27 mouse cellular contexts compared by ENCODE assay signal in genomic region chr8:93211091-93211490, GRCm38 (mm10). TPM values are rescaled to one million over a fixed set of nuclear protein-coding genes. Genes with fewer than 3 reads are reported as not detected.
A peak's percentile ranks its signal among the peaks of the same experiment; 100 is the strongest.
DNase-seq lines count a peak whose midpoint lies in the region; ATAC-seq and TF ChIP-seq lines count a peak whose summit lies in the region.
"Had no signal": no experiment of that assay in that cellular context is flagged by ENCODE, and none has a peak within 500 bp of the region (broad histone marks: within the 10 kb centered on the region; RNA-seq: fewer than 3 reads in every experiment).

No protein-coding gene starts in this region.

- no peak for TF ChIP-seq POLR2A in kidney, adult 2 months (IDR thresholded peaks at IDR 0.05; ENCODE audit: low read depth, low read length)

- no peaks in the 10 kb centered on the region for H3K27me3 ChIP-seq in kidney, adult 2 months (replicated peaks; ENCODE audit: control insufficient read depth, insufficient read depth, low read length)
- no peaks in the 10 kb centered on the region for H3K27me3 ChIP-seq in kidney, embryonic 16.5 days (ENCODE audit: insufficient read depth, low read length)
- H3K27me3 ChIP-seq: CH12.LX; embryonic facial prominence, embryonic 12.5 days; embryonic facial prominence, embryonic 15.5 days; hindbrain, embryonic 12.5 days; hindbrain, embryonic 15.5 days had no signal

- H3K4me3 ChIP-seq in kidney, adult 2 months (ENCODE audit: insufficient read depth, low read depth, low read length), result no peak overlapping the region
- H3K4me3 ChIP-seq in kidney, embryonic 16.5 days (ENCODE audit: low read length), result no peak overlapping the region
- H3K4me3 ChIP-seq: embryonic facial prominence, embryonic 12.5 days; embryonic facial prominence, embryonic 15.5 days; hindbrain, embryonic 12.5 days; hindbrain, embryonic 15.5 days had no signal

- no peak overlapping the region for H3K9ac ChIP-seq in kidney, embryonic 16.5 days (replicated peaks; ENCODE audit: low read length)
- H3K9ac ChIP-seq: embryonic facial prominence, embryonic 12.5 days; embryonic facial prominence, embryonic 15.5 days; forebrain, postnatal 0 days; hindbrain, embryonic 12.5 days; hindbrain, embryonic 15.5 days had no signal

- H3K4me1 ChIP-seq in kidney, adult 2 months (ENCODE audit: control insufficient read depth, insufficient read depth, low read length), result no peaks in the 10 kb centered on the region
- no peaks in the 10 kb centered on the region for H3K4me1 ChIP-seq in kidney, embryonic 16.5 days (ENCODE audit: insufficient read depth, low read length)
- H3K4me1 ChIP-seq: embryonic facial prominence, embryonic 12.5 days; embryonic facial prominence, embryonic 15.5 days; hindbrain, embryonic 12.5 days; hindbrain, embryonic 15.5 days had no signal

- no peaks in the 10 kb centered on the region for H3K9me3 ChIP-seq in kidney, embryonic 16.5 days (ENCODE audit: low read length)
- H3K9me3 ChIP-seq: embryonic facial prominence, embryonic 12.5 days; embryonic facial prominence, embryonic 15.5 days; hindbrain, embryonic 12.5 days; hindbrain, embryonic 15.5 days had no signal

- H3K4me2 ChIP-seq in kidney, embryonic 16.5 days (replicated peaks; ENCODE audit: low read depth, low read length), result no peak overlapping the region
- H3K4me2 ChIP-seq: embryonic facial prominence, embryonic 12.5 days; embryonic facial prominence, embryonic 15.5 days; hindbrain, embryonic 12.5 days; hindbrain, embryonic 15.5 days had no signal

- no peak overlapping the region for H3K27ac ChIP-seq in kidney, adult 2 months (ENCODE audit: insufficient read depth, low read depth, low read length)
- H3K27ac ChIP-seq in kidney, embryonic 16.5 days (ENCODE audit: low read length), result no peak overlapping the region
- H3K27ac ChIP-seq: embryonic facial prominence, embryonic 12.5 days; embryonic facial prominence, embryonic 15.5 days; hindbrain, embryonic 12.5 days; hindbrain, embryonic 15.5 days had no signal

- TF ChIP-seq CTCF in kidney, adult 2 months (conservative IDR thresholded peaks at IDR 0.05; ENCODE audit: insufficient read depth, insufficient read length, low read depth, low read length), result no peak

- no peaks in the 10 kb centered on the region for H3K36me3 ChIP-seq in kidney, adult 2 months (ENCODE audit: control insufficient read depth, insufficient read depth, low read length)
- no peaks in the 10 kb centered on the region for H3K36me3 ChIP-seq in kidney, embryonic 16.5 days (ENCODE audit: insufficient read depth, low read length)
- H3K36me3 ChIP-seq: embryonic facial prominence, embryonic 12.5 days; embryonic facial prominence, embryonic 15.5 days; G1E; hindbrain, embryonic 12.5 days; hindbrain, embryonic 15.5 days had no signal

- no peak for ATAC-seq in kidney, embryonic 16.5 days (ENCODE audit: low FRiP score, low TSS enrichment)
- ATAC-seq: forebrain, embryonic 14.5 days; forebrain, postnatal 0 days; intestine, postnatal 0 days; Patski had no signal

- peak; percentile 18 for DNase-seq in kidney, adult 2 months
- DNase-seq in adrenal gland, adult 2 months, result peak; percentile 68
- peak; percentile 42 for DNase-seq in adrenal gland, postnatal 14 days
- DNase-seq in spleen, adult 18-20 months, result no peak
- no peak for DNase-seq in cerebellum, adult 11 months
- DNase-seq in ovary, adult 18-20 months (ENCODE audit: low spot score), result no peak
- DNase-seq: B cell, adult 2 months; cerebellum, adult 2 months; cerebellum, adult 9-11 months; cerebellum, postnatal 25 days; forebrain, postnatal 0 days; gastrocnemius, postnatal 25 days; heart, adult 18-20 months had no signal

RNA-seq across cellular contexts. Expression of gene Ces1d, which starts 13.5 kb away (rescaled TPM):
- polyA plus RNA-seq in kidney, adult 2 months (2012; rRNA removed), result 590 and 687 TPM in 2 replicates
- polyA plus RNA-seq in kidney, embryonic 16.5 days (2015; fragmentation: Nextera tagmentation; extraction: Ambion mirVana), result 0.22 and 2.4 TPM in 2 replicates
- 100 to 1,000 TPM; 306 to 500 TPM for total RNA-seq in adrenal gland, adult 2 months (2021)
- 28.0 and 49.4 TPM in 2 replicates for polyA plus RNA-seq in adrenal gland, adult 2 months (2012; rRNA removed)
- total RNA-seq in adrenal gland, postnatal 14 days (2021), result 584 and 637 TPM in 2 replicates
- total RNA-seq: CH12.LX; common myeloid progenitor, adult 5-6 weeks; forebrain, postnatal 0 days; G1E; hematopoietic stem cell, adult 5-6 weeks had no signal
- polyA plus RNA-seq: cerebellum, adult 2 months; forebrain, embryonic 14.5 days; G1E; Patski had no signal

RNA-seq across cellular contexts. Expression of gene Ces1e, which starts 18.3 kb away (rescaled TPM):
- polyA plus RNA-seq in kidney, adult 2 months (2012; rRNA removed), result 68.2 and 73.0 TPM in 2 replicates
- 0.21 and 0.51 TPM in 2 replicates for polyA plus RNA-seq in kidney, embryonic 16.5 days (2015; fragmentation: Nextera tagmentation; extraction: Ambion mirVana)
- total RNA-seq in adrenal gland, adult 2 months (2021), result under 1 TPM in 1 of 2 experiments, not detected in 1; 0.26 TPM
- not detected in 2 replicates for polyA plus RNA-seq in adrenal gland, adult 2 months (2012; rRNA removed)
- total RNA-seq in adrenal gland, postnatal 14 days (2021), result 1.8 TPM in 1 of 2 replicates, not detected in the other
- total RNA-seq: CH12.LX; common myeloid progenitor, adult 5-6 weeks; forebrain, postnatal 0 days; G1E; hematopoietic stem cell, adult 5-6 weeks had no signal
- polyA plus RNA-seq: cerebellum, adult 2 months; embryonic facial prominence, embryonic 12.5 days; forebrain, embryonic 11.5 days; forebrain, embryonic 14.5 days; forebrain, postnatal 0 days; frontal cortex, adult 2 months; G1E; hindbrain, embryonic 12.5 days; hindbrain, embryonic 15.5 days; Patski had no signal

Comparison
In these comparisons a context has a peak if more than half of its experiments do, and no peak if none do; other contexts are left out.
1. RNA of gene Ces1d, which starts 13.5 kb away (polyA plus RNA-seq): 590 to 687 TPM in kidney, adult 2 months; 28.0 to 49.4 TPM in adrenal gland, adult 2 months and 0.22 to 2.4 TPM in kidney, embryonic 16.5 days; every median in the first group is over 10 times any median in the second.
2. RNA of gene Ces1e, which starts 18.3 kb away (polyA plus RNA-seq): 68.2 to 73.0 TPM in kidney, adult 2 months; 0.21 to 0.51 TPM in kidney, embryonic 16.5 days and not detected in adrenal gland, adult 2 months; every median in the first group is over 10 times any median in the second.
3. DNase-seq: peak in kidney, adult 2 months (single experiment), adrenal gland, adult 2 months (single experiment) and adrenal gland, postnatal 14 days (single experiment); none in spleen, adult 18-20 months (0 of 2), cerebellum, adult 11 months (single experiment) and ovary, adult 18-20 months (single experiment).